Mouse (Mus musculus) cortical plate, adult 2 months (tissue): Measurements from ENCODE around the gene Mef2b.

ENCODE experiments used
- CTCF ChIP-seq: fragments of 200-500 bp; IDR thresholded peaks from 2 replicates; pipeline ENCODE4 v1.5.1; 2011; ENCODE audit warnings: mild to moderate bottlenecking, control low read depth, low read length; ENCODE audit not compliant: insufficient read depth; ENCODE audit errors: extremely low read depth
- POLR2A ChIP-seq: fragments of 200-500 bp; IDR thresholded peaks from 2 replicates; pipeline ENCODE4 v1.6.1; 2011; ENCODE audit warnings: mild to moderate bottlenecking, low read length, control low read depth; ENCODE audit not compliant: insufficient read depth; ENCODE audit errors: extremely low read depth

DNA sequence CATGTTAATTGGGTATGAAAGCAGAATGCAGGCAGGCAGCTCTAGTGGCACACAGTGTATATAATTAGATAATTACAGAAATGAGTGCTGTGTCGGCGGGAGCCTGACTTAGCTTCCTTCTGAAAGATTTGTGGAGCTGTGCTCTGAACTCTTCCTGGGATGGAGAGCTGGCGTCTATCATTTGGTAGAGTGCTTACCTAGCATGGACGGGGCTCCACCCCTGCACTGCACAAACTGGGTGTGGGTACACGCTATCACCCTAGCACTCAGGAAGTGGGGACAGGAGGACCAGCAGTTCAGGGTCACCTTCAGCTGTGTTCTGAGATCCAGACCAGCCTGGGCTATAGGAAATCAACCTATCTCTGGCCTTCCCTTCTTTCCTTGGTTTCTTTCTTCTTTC lies 33.8 kb downstream of the Mef2b start:
- TF ChIP-seq CTCF (no peak), POLR2A (no peak)
